Mouse (Mus musculus) layer of hippocampus, adult 9-10 months (tissue): Measurements from ENCODE around the gene Mag.
"Not testable (repeated sequence)": the region's sequence is repeated elsewhere in the genome, so short reads cannot be mapped to it uniquely, and the experiment has no call there.

Experiments used
- DNase-seq: peaks from one replicate; pipeline ENCODE4 v3.0.0; 2022; ENCODE audit warnings: low spot score

Mag gene

GRCm38 (mm10) chr7:30940070-30940469, 25.4 kb upstream of the Mag start:
- not testable (repeated sequence) for DNase-seq

- DNase-seq: not testable (repeated sequence)
These were observed 20.9 kb upstream of the Mag start for GRCm38 (mm10) chr7:30935422-30936099.

GRCm38 (mm10) chr7:30924581-30924980, 9.9 kb upstream of the Mag start, which contains the start of gene Hamp2:
Hamp2 (minus strand) TSS chr7:30924681.
- DNase-seq: not testable (repeated sequence)

- no peak for DNase-seq
These were observed 9.4 kb upstream of the Mag start for GRCm38 (mm10) chr7:30924071-30924470.

GRCm38 (mm10) chr7:30922490-30922889, 7.8 kb upstream of the Mag start:
- DNase-seq: not testable (repeated sequence)

GRCm38 (mm10) chr7:30920217-30920616, 5.5 kb upstream of the Mag start:
- no peak for DNase-seq

- DNase-seq: no peak
These were observed 2.5 kb upstream of the Mag start for GRCm38 (mm10) chr7:30917219-30917618.

GRCm38 (mm10) chr7:30916713-30917112, 2.0 kb upstream of the Mag start:
- DNase-seq: no peak

GRCm38 (mm10) chr7:30909773-30910172, 4.9 kb downstream of the Mag start:
- no peak for DNase-seq

GRCm38 (mm10) chr7:30908992-30909431, 5.7 kb downstream of the Mag start:
- no peak for DNase-seq

- DNase-seq: no peak
These were observed 6.2 kb downstream of the Mag start for GRCm38 (mm10) chr7:30908277-30908991.

- no peak for DNase-seq
These were observed 10.6 kb downstream of the Mag start for GRCm38 (mm10) chr7:30904042-30904441.

GRCm38 (mm10) chr7:30895217-30895616, 19.5 kb downstream of the Mag start:
- no peak for DNase-seq

GRCm38 (mm10) chr7:30892515-30892914, 22.2 kb downstream of the Mag start:
- no peak for DNase-seq

GRCm38 (mm10) chr7:30891746-30892145, 22.9 kb downstream of the Mag start:
- no peak for DNase-seq

- no peak for DNase-seq
These were observed 24.0 kb downstream of the Mag start for GRCm38 (mm10) chr7:30890681-30891080.

GRCm38 (mm10) chr7:30888786-30889185, 25.9 kb downstream of the Mag start:
- DNase-seq: no peak

- DNase-seq: no peak
These were observed 27.0 kb downstream of the Mag start for GRCm38 (mm10) chr7:30887568-30888188.

- no peak for DNase-seq
These were observed 27.8 kb downstream of the Mag start for GRCm38 (mm10) chr7:30886852-30887251.

- DNase-seq: no peak
These were observed 30.6 kb downstream of the Mag start for GRCm38 (mm10) chr7:30884047-30884446.

GRCm38 (mm10) chr7:30881367-30881766, 33.3 kb downstream of the Mag start:
- no peak for DNase-seq

- no peak for DNase-seq
These were observed 34.5 kb downstream of the Mag start, which contains the start of gene Cd22 for GRCm38 (mm10) chr7:30880176-30880575. Cd22 (minus strand) TSS chr7:30880342.

GRCm38 (mm10) chr7:30878950-30879349, 35.7 kb downstream of the Mag start:
- no peak for DNase-seq
